Mouse (Mus musculus): ENCODE results near the gene Manbal.

- no peak for TF ChIP-seq CTCF (IDR thresholded peaks at IDR 0.05; ENCODE audit: insufficient read depth, low read depth, low read length)
- TF ChIP-seq POLR2A (IDR thresholded peaks at IDR 0.05; ENCODE audit: insufficient read depth, low read depth, low read length), result no peak
Measured at GRCm38 (mm10) chr2:157411151-157411693, 43.8 kb downstream of the Manbal start.
